Mouse (Mus musculus) liver, embryonic 12.5 days (tissue): ENCODE measurements around the gene Zscan2. TPM values are rescaled to one million over a fixed set of nuclear protein-coding genes. Genes with fewer than 3 reads are reported as not detected.
"Not testable (repeated sequence)": the region's sequence is repeated elsewhere in the genome, so short reads cannot be mapped to it uniquely, and the experiment has no call there.

ENCODE experiments used
- ATAC-seq: fragments of 200-750 bp; cut with Nextera tagmentation; 2 replicates; pipeline ENCODE4 v1.8.0; 2017; ENCODE audit warnings: moderate number of reproducible peaks, mild to moderate bottlenecking, moderate library complexity
- H3K27ac ChIP-seq: fragments of 300-500 bp; sonication (generic); 2 replicates; pipeline ENCODE4 v1.5.1; 2016; ENCODE audit warnings: mild to moderate bottlenecking
- H3K27me3 ChIP-seq: fragments of 300-500 bp; sonication (generic); replicated peaks from 2 replicates; pipeline ENCODE4 v1.6.1; 2016; ENCODE audit warnings: mild to moderate bottlenecking, moderate library complexity
- H3K36me3 ChIP-seq: fragments of 300-500 bp; sonication (generic); 2 replicates; pipeline ENCODE4 v1.6.1; 2016; ENCODE audit warnings: mild to moderate bottlenecking, moderate library complexity
- H3K4me1 ChIP-seq: fragments of 300-500 bp; sonication (generic); 2 replicates; pipeline ENCODE4 v1.6.1; 2016
- H3K4me2 ChIP-seq: fragments of 300-500 bp; sonication (generic); 2 replicates; pipeline ENCODE4 v1.6.1; 2016; ENCODE audit warnings: mild to moderate bottlenecking, moderate library complexity
- H3K4me3 ChIP-seq: fragments of 300-500 bp; sonication (generic); 2 replicates; pipeline ENCODE4 v1.5.1; 2016; ENCODE audit warnings: mild to moderate bottlenecking, moderate library complexity
- H3K9ac ChIP-seq: fragments of 300-500 bp; sonication (generic); 2 replicates; pipeline ENCODE4 v1.6.1; 2016; ENCODE audit warnings: mild to moderate bottlenecking, moderate library complexity
- H3K9me3 ChIP-seq: fragments of 300-500 bp; sonication (generic); replicated peaks from 2 replicates; pipeline ENCODE4 v1.6.1; 2016; ENCODE audit warnings: mild to moderate bottlenecking, moderate library complexity
- WGBS: fragments of 180-500 bp; shearing (Covaris S2); methylation state at CpG from one replicate; pipeline ENCODE4 v1.1.7; 2016; ENCODE audit not compliant: insufficient replicate concordance; 5-methylcytosine and 5-hydroxymethylcytosine counted together
- polyA plus RNA-seq: library from polyadenylated mRNA; unstranded; fragments of >200 nt; fragmentation: Nextera tagmentation; extraction: Ambion mirVana; gene quantifications from 2 replicates; pipeline ENCODE4 v1.2.1, GENCODE M21; 2016

Gene Zscan2
- 0.23 and 0.58 TPM in 2 replicates for polyA plus RNA-seq

GRCm38 (mm10) chr7:80860729-80861274, at the start of gene Zscan2:
TSS of gene Zscan2 (plus strand) at chr7:80860920.
- no peaks in the 10 kb centered on the region for H3K9me3 ChIP-seq
- peak within 1 kb of the TSS; percentile 73 for H3K27ac ChIP-seq
- H3K9ac ChIP-seq = peak within 1 kb of the TSS; percentile 77
- peaks cover 45% of the 10 kb centered on the region for H3K4me1 ChIP-seq
- no peaks in the 10 kb centered on the region for H3K27me3 ChIP-seq
- H3K4me3 ChIP-seq = peak within 1 kb of the TSS; percentile 82
- H3K4me2 ChIP-seq = peak within 1 kb of the TSS; percentile 93
- peak; percentile 94 for ATAC-seq
- peaks cover 5% of the 10 kb centered on the region; the same call in 1 of the 2 replicates for H3K36me3 ChIP-seq
- under 1% methylated on average over 40 of the region's 40 CpGs for WGBS

- no peak overlapping the region for H3K4me2 ChIP-seq
- no peak for ATAC-seq
- H3K27me3 ChIP-seq = peaks cover 1% of the 10 kb centered on the region; the same call in 1 of the 2 replicates
- H3K9me3 ChIP-seq = no peaks in the 10 kb centered on the region
- H3K4me3 ChIP-seq = no peak overlapping the region
- H3K27ac ChIP-seq = no peak overlapping the region
- no peaks in the 10 kb centered on the region for H3K36me3 ChIP-seq
- H3K9ac ChIP-seq = no peak overlapping the region
- no peaks in the 10 kb centered on the region for H3K4me1 ChIP-seq
- 46% methylated on average over 4 of the region's 4 CpGs for WGBS
Observed at GRCm38 (mm10) chr7:80813397-80813796, 47.3 kb upstream of the Zscan2 start.

- no peaks in the 10 kb centered on the region for H3K4me1 ChIP-seq
- H3K4me2 ChIP-seq = no peak overlapping the region
- H3K27ac ChIP-seq = no peak overlapping the region
- ATAC-seq = no peak
- H3K4me3 ChIP-seq = no peak overlapping the region
- WGBS = 57% methylated on average over 5 of the region's 5 CpGs
- H3K27me3 ChIP-seq = no peaks in the 10 kb centered on the region
- H3K36me3 ChIP-seq = no peaks in the 10 kb centered on the region
- H3K9me3 ChIP-seq = no peaks in the 10 kb centered on the region
- H3K9ac ChIP-seq = no peak overlapping the region
Observed at GRCm38 (mm10) chr7:80816641-80817040, 44.1 kb upstream of the Zscan2 start.

- Histone ChIP-seq H3K4me1 (peaks cover 19% of the 10 kb centered on the region), H3K36me3 (no peaks in the 10 kb centered on the region), H3K4me2 (no peak overlapping the region), H3K27me3 (no peaks in the 10 kb centered on the region), H3K4me3 (no peak overlapping the region), H3K9me3 (no peaks in the 10 kb centered on the region), H3K27ac (no peak overlapping the region), H3K9ac (no peak overlapping the region)
- ATAC-seq = no peak
- 75% methylated on average over 4 of the region's 4 CpGs for WGBS
Observed at GRCm38 (mm10) chr7:80820838-80821237, 39.9 kb upstream of the Zscan2 start.

GRCm38 (mm10) chr7:80823267-80823666, 37.5 kb upstream of the Zscan2 start:
- Histone ChIP-seq H3K9me3 (no peaks in the 10 kb centered on the region), H3K27ac (no peak overlapping the region), H3K4me2 (0 out of 2 replicates have a peak overlapping the region, but pooled peaks have one; percentile 14), H3K27me3 (no peaks in the 10 kb centered on the region), H3K36me3 (no peaks in the 10 kb centered on the region), H3K9ac (no peak overlapping the region), H3K4me3 (no peak overlapping the region), H3K4me1 (peaks cover 19% of the 10 kb centered on the region)
- ATAC-seq = no peak
- 68% methylated on average over 4 of the region's 4 CpGs for WGBS

GRCm38 (mm10) chr7:80823875-80824682, 36.6 kb upstream of the Zscan2 start:
- peak; percentile 63 for ATAC-seq
- 38% methylated on average over 11 of the region's 11 CpGs for WGBS
- H3K4me3 ChIP-seq = no peak overlapping the region
- H3K27me3 ChIP-seq = no peaks in the 10 kb centered on the region
- peak overlapping the region; percentile 14; the same call in 1 of the 2 replicates for H3K4me2 ChIP-seq
- no peaks in the 10 kb centered on the region for H3K9me3 ChIP-seq
- H3K9ac ChIP-seq = no peak overlapping the region
- H3K4me1 ChIP-seq = peaks cover 19% of the 10 kb centered on the region
- peak overlapping the region; percentile 3; the same call in 1 of the 2 replicates for H3K27ac ChIP-seq
- H3K36me3 ChIP-seq = no peaks in the 10 kb centered on the region

- H3K4me1 ChIP-seq = peaks cover 19% of the 10 kb centered on the region
- no peaks in the 10 kb centered on the region for H3K27me3 ChIP-seq
- H3K36me3 ChIP-seq = no peaks in the 10 kb centered on the region
- H3K9ac ChIP-seq = no peak within 1 kb of the TSS
- H3K27ac ChIP-seq = no peak within 1 kb of the TSS
- H3K4me3 ChIP-seq = no peak within 1 kb of the TSS
- H3K4me2 ChIP-seq = no peak within 1 kb of the TSS
- H3K9me3 ChIP-seq = no peaks in the 10 kb centered on the region
- WGBS = 76% methylated on average over 11 of the region's 11 CpGs
- no peak for ATAC-seq
Observed at GRCm38 (mm10) chr7:80825843-80826403, 34.8 kb upstream of the Zscan2 start, which contains the start of gene Iqgap1. TSS of gene Iqgap1 (minus strand) at chr7:80825974.

GRCm38 (mm10) chr7:80828146-80828860, 32.4 kb upstream of the Zscan2 start:
- no peak overlapping the region for H3K4me3 ChIP-seq
- no peak overlapping the region for H3K27ac ChIP-seq
- no peaks in the 10 kb centered on the region for H3K36me3 ChIP-seq
- no peak for ATAC-seq
- peaks cover 23% of the 10 kb centered on the region for H3K4me1 ChIP-seq
- H3K9me3 ChIP-seq = no peaks in the 10 kb centered on the region
- H3K4me2 ChIP-seq = no peak overlapping the region
- 61% methylated on average over 18 of the region's 18 CpGs for WGBS
- no peaks in the 10 kb centered on the region for H3K27me3 ChIP-seq
- H3K9ac ChIP-seq = no peak overlapping the region

GRCm38 (mm10) chr7:80830193-80830803, 30.4 kb upstream of the Zscan2 start:
- Histone ChIP-seq H3K36me3 (no peaks in the 10 kb centered on the region), H3K9ac (no peak overlapping the region), H3K9me3 (no peaks in the 10 kb centered on the region), H3K4me2 (no peak overlapping the region), H3K4me3 (no peak overlapping the region), H3K27me3 (no peaks in the 10 kb centered on the region), H3K27ac (no peak overlapping the region), H3K4me1 (peaks cover 12% of the 10 kb centered on the region)
- ATAC-seq = no peak
- 71% methylated on average over 15 of the region's 15 CpGs for WGBS

- Histone ChIP-seq H3K9ac (no peak overlapping the region), H3K4me2 (no peak overlapping the region), H3K36me3 (no peaks in the 10 kb centered on the region), H3K9me3 (no peaks in the 10 kb centered on the region), H3K4me3 (no peak overlapping the region), H3K27me3 (no peaks in the 10 kb centered on the region), H3K4me1 (peaks cover 12% of the 10 kb centered on the region), H3K27ac (no peak overlapping the region)
- no peak for ATAC-seq
- 22% methylated on average over 4 of the region's 4 CpGs for WGBS
Observed at GRCm38 (mm10) chr7:80832191-80832590, 28.5 kb upstream of the Zscan2 start.

- H3K36me3 ChIP-seq, H3K4me3 ChIP-seq, H3K27me3 ChIP-seq, H3K9ac ChIP-seq, H3K9me3 ChIP-seq, H3K27ac ChIP-seq: not testable (repeated sequence)
- peak; percentile 76 for ATAC-seq
- 10% methylated on average over 14 of the region's 14 CpGs for WGBS
- Histone ChIP-seq H3K4me2 (peak overlapping the region; percentile 45), H3K4me1 (peaks cover 12% of the 10 kb centered on the region)
Observed at GRCm38 (mm10) chr7:80832996-80833650, 27.6 kb upstream of the Zscan2 start.
